Mouse (Mus musculus) cerebellum, adult 8-10 months (tissue): ENCODE measurements around the gene Olfr1057.
"Not testable (repeated sequence)": the region's sequence is repeated elsewhere in the genome, so short reads cannot be mapped to it uniquely, and the experiment has no call there.

Experiments used
- DNase-seq: peaks from one replicate; pipeline ENCODE4 v3.0.0; 2022

Gene Olfr1057

GRCm38 (mm10) chr2:86378293-86378692 is at the start of gene Olfr1057:
Olfr1057 (minus strand) TSS chr2:86378393.
- DNase-seq = no peak

DNA sequence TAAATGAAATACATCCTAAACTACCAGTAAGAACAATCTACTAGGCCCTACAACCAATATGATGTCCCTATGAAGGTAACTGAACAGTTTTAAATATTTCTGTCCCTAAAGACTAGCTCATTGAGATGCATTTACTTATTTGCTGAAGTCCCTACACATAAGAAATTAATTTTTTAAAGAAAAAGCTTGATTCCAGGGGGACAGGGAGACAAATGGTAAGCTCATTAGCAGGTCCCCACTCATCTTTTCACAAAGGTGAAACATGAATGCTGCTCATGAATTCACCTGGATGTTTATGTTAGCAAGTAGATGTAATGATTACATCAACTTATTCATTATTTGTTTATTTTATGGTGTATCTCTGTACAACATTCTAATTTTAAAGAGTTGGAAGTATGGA is 48.5 kb upstream of the Olfr1057 start, which contains the start of gene Olfr1062:
Gene Olfr1062 (minus strand): TSS at position 101 of the 400 bp plus-strand sequence.
- DNase-seq = not testable (repeated sequence)

DNA sequence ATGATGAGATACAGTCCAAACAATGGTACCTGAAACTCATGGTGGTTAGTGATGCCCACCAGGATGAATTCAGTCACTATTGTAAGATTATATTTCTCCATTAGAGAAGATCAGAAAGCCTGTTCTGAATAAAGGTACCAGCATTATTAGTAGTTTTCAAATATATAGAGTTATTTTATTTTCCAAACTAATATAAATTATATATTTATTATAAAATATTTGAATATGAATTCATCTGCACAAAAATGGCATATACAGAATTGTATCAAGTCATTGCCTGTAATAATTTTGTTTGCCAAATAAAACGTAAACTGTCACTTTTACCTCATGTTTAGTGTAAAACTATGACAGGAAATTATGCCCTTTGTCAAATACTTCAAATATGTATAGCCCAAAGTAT is 35.8 kb upstream of the Olfr1057 start, which contains the start of gene Olfr1061:
Gene Olfr1061 (minus strand): TSS at position 101 of the 400 bp plus-strand sequence.
- no peak for DNase-seq

GRCm38 (mm10) chr2:86395114-86395513 is 16.9 kb upstream of the Olfr1057 start:
- no peak for DNase-seq

DNA sequence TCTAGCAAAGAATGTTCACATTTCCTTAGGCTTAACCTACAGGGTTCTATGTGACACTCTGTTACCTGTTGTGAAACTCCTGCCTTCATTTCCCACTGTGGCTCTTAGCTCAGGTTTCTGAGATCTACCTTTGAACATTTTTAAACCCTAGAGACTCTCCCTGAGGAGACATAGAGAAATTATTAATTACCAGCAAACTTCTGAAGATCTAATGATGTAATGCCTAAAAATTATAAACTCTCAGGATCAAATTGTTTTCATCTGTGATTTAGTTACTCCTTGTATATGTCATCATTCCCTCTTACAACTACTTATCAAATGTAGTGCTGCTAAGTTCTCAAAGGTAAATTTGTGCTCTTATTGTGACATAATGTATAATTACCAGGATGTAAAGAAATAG is 10.3 kb upstream of the Olfr1057 start, which contains the start of gene Olfr1058:
Gene Olfr1058 (minus strand): TSS at position 101 of the 400 bp plus-strand sequence.
- DNase-seq = not testable (repeated sequence)

GRCm38 (mm10) chr2:86366342-86366741 is 11.9 kb downstream of the Olfr1057 start:
- DNase-seq = not testable (repeated sequence)

- no peak for DNase-seq
Measured at GRCm38 (mm10) chr2:86362369-86362768, 15.8 kb downstream of the Olfr1057 start, which contains the start of gene Olfr1056. Olfr1056 (minus strand) TSS chr2:86362469.

- DNase-seq = not testable (repeated sequence)
Measured at GRCm38 (mm10) chr2:86351751-86352150, 26.4 kb downstream of the Olfr1057 start.

DNA sequence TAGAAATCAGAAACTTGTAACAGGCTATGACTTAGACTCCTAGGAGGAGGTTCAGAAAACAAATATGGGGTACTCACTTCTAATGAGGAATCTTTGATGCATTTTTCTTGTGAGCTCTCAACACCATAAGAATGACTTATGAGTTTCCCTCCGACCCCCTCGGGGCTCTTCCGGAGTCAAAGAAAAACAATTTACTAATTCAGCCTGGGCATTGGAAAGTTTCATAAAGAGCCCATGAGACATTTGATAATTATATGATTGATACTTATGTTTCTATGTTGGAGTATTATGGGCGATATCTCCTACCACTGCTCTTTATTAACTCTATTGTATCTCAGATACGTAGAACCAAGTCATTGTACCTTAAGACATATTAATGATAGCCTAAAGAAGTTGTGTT is 28.0 kb downstream of the Olfr1057 start, which contains the start of gene Olfr1055:
Gene Olfr1055 (minus strand): TSS at position 101 of the 400 bp plus-strand sequence.
- no peak for DNase-seq

DNA sequence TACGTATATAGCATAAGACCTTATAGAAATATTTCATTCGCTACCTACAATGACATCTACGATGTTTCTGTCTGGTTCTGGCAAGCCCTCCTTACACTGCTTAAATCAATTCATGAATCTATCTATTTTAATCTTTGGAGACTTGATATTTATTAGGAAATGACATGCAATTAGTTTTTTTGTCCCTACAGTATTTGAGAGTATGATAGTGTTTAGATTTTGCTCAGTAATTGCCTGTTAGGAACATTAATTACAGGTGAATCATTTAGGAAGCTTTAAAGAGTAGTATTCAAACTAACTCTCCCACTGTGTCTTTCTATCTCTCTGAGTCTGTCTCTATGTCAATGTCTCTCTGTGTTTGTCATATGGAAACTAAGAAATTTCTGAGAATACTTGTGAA is 42.9 kb downstream of the Olfr1057 start, which contains the start of gene Olfr1054:
Gene Olfr1054 (minus strand): TSS at position 101 of the 400 bp plus-strand sequence.
- no peak for DNase-seq
